Mouse (Mus musculus) midbrain, postnatal 0 days (tissue): ENCODE measurements around the gene Adgb. TPM values are rescaled to one million over a fixed set of nuclear protein-coding genes. Genes with fewer than 3 reads are reported as not detected.

Source experiments
- ATAC-seq: fragments of 200-750 bp; cut with Nextera tagmentation; 2 replicates; pipeline ENCODE4 v1.8.0; 2017; ENCODE audit warnings: moderate number of reproducible peaks, mild to moderate bottlenecking, moderate TSS enrichment, moderate library complexity; ENCODE audit not compliant: low FRiP score
- DNase-seq: peaks from one replicate; pipeline ENCODE4 v3.0.0-alpha.2; 2015; ENCODE audit warnings: low spot score
- H3K27ac ChIP-seq: fragments of 300-500 bp; sonication (generic); 2 replicates; pipeline ENCODE4 v1.5.1; 2014; ENCODE audit warnings: low read depth, mild to moderate bottlenecking, low read length, mixed read lengths
- H3K27me3 ChIP-seq: fragments of 300-500 bp; sonication (generic); 2 replicates; pipeline ENCODE4 v1.6.1; 2014; ENCODE audit warnings: low read length, control low read depth, mixed read lengths; ENCODE audit not compliant: insufficient read depth
- H3K36me3 ChIP-seq: fragments of 300-500 bp; sonication (generic); 2 replicates; pipeline ENCODE4 v1.6.1; 2014; ENCODE audit warnings: low read length, control low read depth, mixed read lengths; ENCODE audit not compliant: insufficient read depth
- H3K4me1 ChIP-seq: fragments of 300-500 bp; sonication (generic); 2 replicates; pipeline ENCODE4 v1.6.1; 2014; ENCODE audit warnings: mild to moderate bottlenecking, control low read depth, antibody characterized with exemption, low read length, mixed read lengths; ENCODE audit not compliant: insufficient read depth
- H3K4me2 ChIP-seq: fragments of 300-500 bp; sonication (generic); 2 replicates; pipeline ENCODE4 v1.6.1; 2014; ENCODE audit warnings: low read depth, mild to moderate bottlenecking, low read length, mixed read lengths; ENCODE audit not compliant: poor library complexity, severe bottlenecking
- H3K4me3 ChIP-seq: fragments of 300-500 bp; sonication (generic); 2 replicates; pipeline ENCODE4 v1.5.1; 2014; ENCODE audit warnings: low read depth, mild to moderate bottlenecking, low read length, moderate library complexity
- H3K9ac ChIP-seq: fragments of 300-500 bp; sonication (generic); replicated peaks from 2 replicates; pipeline ENCODE4 v1.6.1; 2014; ENCODE audit warnings: mild to moderate bottlenecking, low read length, moderate library complexity, mixed read lengths; ENCODE audit not compliant: poor library complexity, severe bottlenecking
- H3K9me3 ChIP-seq: fragments of 300-500 bp; sonication (generic); 2 replicates; pipeline ENCODE4 v1.6.1; 2016; ENCODE audit warnings: low read length, control low read depth
- CTCF ChIP-seq: IDR thresholded peaks from 2 replicates; pipeline ENCODE4 v1.5.1; 2016; ENCODE audit warnings: antibody characterized with exemption, mild to moderate bottlenecking
- WGBS: fragments of 180-500 bp; shearing (Covaris S2); extraction: QIAGEN DNeasy Blood & Tissue Kit; methylation state at CpG from one replicate; pipeline ENCODE4 v1.1.7; 2014; 5-methylcytosine and 5-hydroxymethylcytosine counted together
- polyA plus RNA-seq: library from polyadenylated mRNA; unstranded; fragments of >200 nt; fragmentation: Nextera tagmentation; extraction: Ambion mirVana; gene quantifications from 2 replicates; pipeline ENCODE4 v1.2.1, GENCODE M21; 2015
- total RNA-seq: library from RNA; depleted of rRNA; stranded (reverse); fragments of >200 nt; gene quantifications from 2 replicates; pipeline ENCODE4 v1.2.3, GENCODE M21; 2014; rRNA removed

The Adgb gene
- total and polyA plus RNA-seq, 2 experiments from 2014 or later = 0.33 to 0.36 TPM

GRCm38 (mm10) chr10:10300915-10301439 is 171.1 kb downstream of the Adgb start:
- DNase-seq = no peak
- Histone ChIP-seq H3K4me3 (no peak overlapping the region), H3K4me1 (no peaks in the 10 kb centered on the region), H3K36me3 (no peaks in the 10 kb centered on the region), H3K27ac (no peak overlapping the region), H3K4me2 (no peak overlapping the region), H3K9ac (no peak overlapping the region), H3K9me3 (no peaks in the 10 kb centered on the region), H3K27me3 (no peaks in the 10 kb centered on the region)
- no peak for ATAC-seq
- no peak for TF ChIP-seq CTCF
- WGBS = 20% methylated on average over 8 of the region's 8 CpGs

DNA sequence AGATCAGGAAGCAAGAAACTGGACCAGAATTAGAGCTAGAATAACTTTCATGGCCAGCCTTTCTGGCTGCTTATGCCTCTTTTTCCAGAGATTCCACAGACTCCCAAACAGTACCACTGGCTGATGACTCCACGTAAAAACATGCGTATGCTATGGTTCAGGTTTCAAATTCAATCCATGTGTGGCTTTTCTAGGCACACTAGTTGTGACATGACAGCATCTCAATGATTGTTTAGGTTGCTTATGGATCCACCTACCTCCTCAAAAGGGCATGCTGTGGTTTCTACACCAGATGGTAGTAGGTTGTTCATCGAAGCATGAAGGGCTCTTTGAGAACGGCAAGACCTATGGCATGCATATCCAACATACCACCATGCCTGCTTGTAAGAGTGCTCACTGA is 172.1 kb downstream of the Adgb start:
- H3K4me3 ChIP-seq = no peak overlapping the region
- no peak overlapping the region for H3K4me2 ChIP-seq
- no peak overlapping the region for H3K9ac ChIP-seq
- H3K36me3 ChIP-seq = no peaks in the 10 kb centered on the region
- 81% methylated on average over 4 of the region's 4 CpGs for WGBS
- H3K27ac ChIP-seq = no peak overlapping the region
- no peaks in the 10 kb centered on the region for H3K27me3 ChIP-seq
- no peaks in the 10 kb centered on the region for H3K4me1 ChIP-seq
- DNase-seq = no peak
- ATAC-seq = no peak
- TF ChIP-seq CTCF = no peak
- no peaks in the 10 kb centered on the region for H3K9me3 ChIP-seq

GRCm38 (mm10) chr10:10287221-10287867 is 184.8 kb downstream of the Adgb start:
- no peaks in the 10 kb centered on the region for H3K36me3 ChIP-seq
- no peak overlapping the region for H3K4me3 ChIP-seq
- no peak for DNase-seq
- H3K27ac ChIP-seq = no peak overlapping the region
- WGBS = 65% methylated on average over 2 of the region's 2 CpGs
- TF ChIP-seq CTCF = no peak
- no peaks in the 10 kb centered on the region for H3K9me3 ChIP-seq
- no peak overlapping the region for H3K9ac ChIP-seq
- H3K4me1 ChIP-seq = no peaks in the 10 kb centered on the region
- H3K4me2 ChIP-seq = no peak overlapping the region
- no peaks in the 10 kb centered on the region for H3K27me3 ChIP-seq
- no peak for ATAC-seq

Other genes starting within 250 kb of the Adgb start
- 2.5 and 3.6 TPM in 2 replicates for gene Rab32, start 85.9 kb upstream of the Adgb start, total RNA-seq
- 3.9 and 4.2 TPM in 2 replicates for gene Rab32, start 85.9 kb upstream of the Adgb start, polyA plus RNA-seq
- gene Gm10944, start 209.0 kb upstream of the Adgb start, total RNA-seq = not detected in 2 replicates
- not detected in 2 replicates for gene Gm10944, start 209.0 kb upstream of the Adgb start, polyA plus RNA-seq